Comparison of ENCODE assay signal across 9 mouse cellular contexts in the genomic region with DNA sequence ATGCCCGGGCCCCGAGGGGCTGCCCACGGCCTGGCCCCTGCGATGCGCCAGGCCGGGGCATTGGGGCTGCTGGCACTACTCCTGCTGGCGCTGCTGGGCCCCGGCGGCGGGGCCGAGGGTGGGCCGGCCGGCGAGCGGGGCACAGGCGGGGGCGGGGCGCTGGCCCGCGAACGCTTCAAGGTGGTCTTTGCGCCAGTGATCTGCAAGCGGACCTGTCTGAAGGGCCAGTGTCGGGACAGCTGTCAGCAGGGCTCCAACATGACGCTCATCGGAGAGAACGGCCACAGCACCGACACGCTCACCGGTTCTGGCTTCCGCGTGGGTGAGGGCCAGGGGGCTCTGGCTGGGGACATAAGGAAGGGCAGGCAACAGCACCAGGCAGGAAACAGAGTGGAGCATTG. TPM values are rescaled to one million over a fixed set of nuclear protein-coding genes. Genes with fewer than 3 reads are reported as not detected.
DNase-seq lines count a peak whose midpoint lies in the region; ATAC-seq and TF ChIP-seq lines count a peak whose summit lies in the region.
"Had no signal": no experiment of that assay in that cellular context is flagged by ENCODE, and none has a peak within 500 bp of the region (broad histone marks: within the 10 kb centered on the region; RNA-seq: fewer than 3 reads in every experiment).

No protein-coding gene starts in this region.

- DNase-seq in gastrocnemius, adult 2 months: peak; percentile 40
- DNase-seq in gastrocnemius, postnatal 14 days: no peak
- DNase-seq in forebrain, embryonic 14.5 days (ENCODE audit: low spot score): peak; percentile 38
- no peak for DNase-seq in liver, embryonic 13.5 days
- no peak for DNase-seq in frontal cortex, adult 2 months (ENCODE audit: extremely low spot score in 1 of 2, low spot score in 1 of 2)
- DNase-seq in thymus, postnatal 10 days (ENCODE audit: low spot score in 2 of 2): no peak

- intact Hi-C loops in gastrocnemius, adult 2 months (cut with DNase I): no loop called here
- intact Hi-C loops in gastrocnemius, postnatal 14 days (cut with DNase I; ENCODE audit: low total_unique reads): no loop called here

- H3K4me2 ChIP-seq in forebrain, embryonic 14.5 days (ENCODE audit: low read length): peak overlapping the region; percentile 98
- peak overlapping the region; percentile 73 for H3K4me2 ChIP-seq in liver, embryonic 13.5 days

- no peak for TF ChIP-seq CTCF in gastrocnemius, adult 2 months (IDR thresholded peaks at IDR 0.05)
- no peak for TF ChIP-seq CTCF in ES-Bruce4 (IDR thresholded peaks at IDR 0.05; ENCODE audit: low read depth, low read length)

- H3K9me3 ChIP-seq in ES-Bruce4 (replicated peaks; ENCODE audit: control insufficient read depth, insufficient read depth, low read length, poor library complexity, severe bottlenecking): no peaks in the 10 kb centered on the region
- no peaks in the 10 kb centered on the region for H3K9me3 ChIP-seq in forebrain, embryonic 14.5 days (replicated peaks; ENCODE audit: control insufficient read depth, low read length)
- no peaks in the 10 kb centered on the region for H3K9me3 ChIP-seq in liver, embryonic 13.5 days (replicated peaks)

- H3K27ac ChIP-seq in gastrocnemius, adult 2 months: peak overlapping the region; percentile 94
- H3K27ac ChIP-seq in ES-Bruce4 (ENCODE audit: insufficient read depth, low read length): no peak overlapping the region
- peak overlapping the region; percentile 94 for H3K27ac ChIP-seq in forebrain, embryonic 14.5 days (ENCODE audit: low read depth, low read length)
- no peak overlapping the region for H3K27ac ChIP-seq in liver, embryonic 13.5 days

- peak overlapping the region; percentile 88 for H3K4me3 ChIP-seq in gastrocnemius, adult 2 months
- H3K4me3 ChIP-seq in ES-Bruce4 (ENCODE audit: low read depth, low read length): peak overlapping the region; percentile 67
- H3K4me3 ChIP-seq in forebrain, embryonic 14.5 days (ENCODE audit: low read depth, low read length): peak overlapping the region; percentile 52
- peak overlapping the region; percentile 52 for H3K4me3 ChIP-seq in liver, embryonic 13.5 days (replicated peaks)

- H3K36me3 ChIP-seq in ES-Bruce4 (ENCODE audit: control insufficient read depth, insufficient read depth, low read length, poor library complexity, severe bottlenecking): no peaks in the 10 kb centered on the region
- H3K36me3 ChIP-seq in forebrain, embryonic 14.5 days (ENCODE audit: control insufficient read depth, insufficient read depth, low read length): no peaks in the 10 kb centered on the region
- H3K36me3 ChIP-seq in liver, embryonic 13.5 days: no peaks in the 10 kb centered on the region

- no peak for TF ChIP-seq EP300 in ES-Bruce4 (IDR thresholded peaks at IDR 0.05; ENCODE audit: insufficient read depth, low read depth, low read length)

- TF ChIP-seq POLR2A in ES-Bruce4 (IDR thresholded peaks at IDR 0.05; ENCODE audit: insufficient read depth, low read length): no peak

- peak; percentile 41 for ATAC-seq in forebrain, embryonic 14.5 days
- ATAC-seq in liver, embryonic 13.5 days (ENCODE audit: low read depth): no peak
- no peak for ATAC-seq in monocyte, adult 5-6 weeks (replicated peaks; ENCODE audit: insufficient number of reproducible peaks, low FRiP score, low TSS enrichment, poor library complexity, severe bottlenecking)

- H3K9ac ChIP-seq in ES-Bruce4 (ENCODE audit: low read depth, poor library complexity, severe bottlenecking): peak overlapping the region; percentile 81
- H3K9ac ChIP-seq in forebrain, embryonic 14.5 days (ENCODE audit: low read length): peak overlapping the region; percentile 70
- peak overlapping the region; percentile 56 for H3K9ac ChIP-seq in liver, embryonic 13.5 days

- H3K27me3 ChIP-seq in ES-Bruce4 (ENCODE audit: control insufficient read depth, insufficient read depth, low read length, poor library complexity, severe bottlenecking): no peaks in the 10 kb centered on the region; the same call in 1 of the 2 replicates
- peaks cover 10% of the 10 kb centered on the region for H3K27me3 ChIP-seq in forebrain, embryonic 14.5 days (replicated peaks; ENCODE audit: control insufficient read depth, insufficient read depth, low read length)
- H3K27me3 ChIP-seq in liver, embryonic 13.5 days: peaks cover 94% of the 10 kb centered on the region

- WGBS in forebrain, embryonic 14.5 days: 1% methylated on average over 32 of the region's 32 CpGs
- 12% methylated on average over 32 of the region's 32 CpGs for WGBS in liver, embryonic 13.5 days (ENCODE audit: insufficient replicate concordance)

- peaks cover 8% of the 10 kb centered on the region for H3K4me1 ChIP-seq in ES-Bruce4 (ENCODE audit: control insufficient read depth, insufficient read depth, low read length)
- H3K4me1 ChIP-seq in forebrain, embryonic 14.5 days (ENCODE audit: control insufficient read depth, insufficient read depth, low read length): peaks cover 30% of the 10 kb centered on the region
- peaks cover 39% of the 10 kb centered on the region for H3K4me1 ChIP-seq in liver, embryonic 13.5 days (replicated peaks)

RNA-seq across cellular contexts. Expression of a gene that starts 1.5 kb away (rescaled TPM):
- total RNA-seq in gastrocnemius, adult 2 months (2021): 10 to 100 TPM; 32.4 to 44.6 TPM
- total RNA-seq in gastrocnemius, postnatal 14 days (2021): 10 to 100 TPM; 57.0 to 66.4 TPM
- polyA plus RNA-seq in ES-Bruce4 (2011; ENCODE audit: insufficient read depth, insufficient read length, low read depth, missing spikeins): 5.9 and 8.2 TPM in 2 replicates
- polyA plus RNA-seq in forebrain, embryonic 14.5 days (2014; fragmentation: Nextera tagmentation; extraction: Ambion mirVana): 8.5 and 10.7 TPM in 2 replicates
- polyA plus RNA-seq in liver, embryonic 13.5 days (2015; fragmentation: Nextera tagmentation; extraction: Ambion mirVana): 1.1 and 2.7 TPM in 2 replicates
- 1.2 to 9.7 TPM (median 2.2 TPM) in 3 replicates for total RNA-seq in monocyte, adult 5-6 weeks (2017)
- 81.5 and 87.8 TPM in 2 replicates for polyA plus RNA-seq in frontal cortex, adult 2 months (2012; rRNA removed)

RNA-seq across cellular contexts. Expression of a gene that starts 12.8 kb away (rescaled TPM):
- total RNA-seq in gastrocnemius, adult 2 months (2021): 10 to 100 TPM; 22.2 to 22.6 TPM
- 10 to 100 TPM; 29.6 to 32.9 TPM for total RNA-seq in gastrocnemius, postnatal 14 days (2021)
- 13.1 and 14.6 TPM in 2 replicates for polyA plus RNA-seq in ES-Bruce4 (2011; ENCODE audit: insufficient read depth, insufficient read length, low read depth, missing spikeins)
- polyA plus RNA-seq in forebrain, embryonic 14.5 days (2014; fragmentation: Nextera tagmentation; extraction: Ambion mirVana): 204 and 233 TPM in 2 replicates
- 44.5 and 47.0 TPM in 2 replicates for polyA plus RNA-seq in liver, embryonic 13.5 days (2015; fragmentation: Nextera tagmentation; extraction: Ambion mirVana)
- 33.1 to 54.4 TPM (median 45.1 TPM) in 3 replicates for total RNA-seq in monocyte, adult 5-6 weeks (2017)
- 56.1 and 65.8 TPM in 2 replicates for polyA plus RNA-seq in frontal cortex, adult 2 months (2012; rRNA removed)

RNA-seq across cellular contexts. Expression of a gene that starts 16.1 kb away (rescaled TPM):
- total RNA-seq in gastrocnemius, adult 2 months (2021): 100 to 1,000 TPM; 218 to 220 TPM
- 100 to 1,000 TPM; 246 to 269 TPM for total RNA-seq in gastrocnemius, postnatal 14 days (2021)
- polyA plus RNA-seq in ES-Bruce4 (2011; ENCODE audit: insufficient read depth, insufficient read length, low read depth, missing spikeins): 4.3 and 5.4 TPM in 2 replicates
- polyA plus RNA-seq in forebrain, embryonic 14.5 days (2014; fragmentation: Nextera tagmentation; extraction: Ambion mirVana): 7.0 and 10.1 TPM in 2 replicates
- 105 and 111 TPM in 2 replicates for polyA plus RNA-seq in liver, embryonic 13.5 days (2015; fragmentation: Nextera tagmentation; extraction: Ambion mirVana)
- 141 to 192 TPM (median 174 TPM) in 3 replicates for total RNA-seq in monocyte, adult 5-6 weeks (2017)
- 16.8 and 18.8 TPM in 2 replicates for polyA plus RNA-seq in frontal cortex, adult 2 months (2012; rRNA removed)

RNA-seq across cellular contexts. Expression of a gene that starts 29.0 kb away (rescaled TPM):
- total RNA-seq in gastrocnemius, adult 2 months (2021): 10 to 100 TPM; 71.2 to 78.6 TPM
- 10 to 100 TPM; 56.8 to 64.9 TPM for total RNA-seq in gastrocnemius, postnatal 14 days (2021)
- polyA plus RNA-seq in ES-Bruce4 (2011; ENCODE audit: insufficient read depth, insufficient read length, low read depth, missing spikeins): 37.1 and 42.8 TPM in 2 replicates
- polyA plus RNA-seq in forebrain, embryonic 14.5 days (2014; fragmentation: Nextera tagmentation; extraction: Ambion mirVana): 56.1 and 67.9 TPM in 2 replicates
- polyA plus RNA-seq in liver, embryonic 13.5 days (2015; fragmentation: Nextera tagmentation; extraction: Ambion mirVana): 25.2 and 27.5 TPM in 2 replicates
- 37.3 to 55.9 TPM (median 44.9 TPM) in 3 replicates for total RNA-seq in monocyte, adult 5-6 weeks (2017)
- 111 and 120 TPM in 2 replicates for polyA plus RNA-seq in frontal cortex, adult 2 months (2012; rRNA removed)

RNA-seq across cellular contexts. Expression of a gene that starts 38.1 kb away (rescaled TPM):
- total RNA-seq in gastrocnemius, adult 2 months (2021): not detected
- not detected for total RNA-seq in gastrocnemius, postnatal 14 days (2021)
- polyA plus RNA-seq in ES-Bruce4 (2011; ENCODE audit: insufficient read depth, insufficient read length, low read depth, missing spikeins): not detected in 2 replicates
- polyA plus RNA-seq in forebrain, embryonic 14.5 days (2014; fragmentation: Nextera tagmentation; extraction: Ambion mirVana): 0.17 TPM in 1 of 2 replicates, not detected in the other
- polyA plus RNA-seq in liver, embryonic 13.5 days (2015; fragmentation: Nextera tagmentation; extraction: Ambion mirVana): 0.21 and 0.46 TPM in 2 replicates
- 1.3 TPM in 2 of 3 replicates, not detected in the other for total RNA-seq in monocyte, adult 5-6 weeks (2017)
- 0.22 and 0.27 TPM in 2 replicates for polyA plus RNA-seq in frontal cortex, adult 2 months (2012; rRNA removed)
- total RNA-seq: layer of hippocampus, postnatal 10 days had no signal

Comparison
In these comparisons a context has a peak if more than half of its experiments do, and no peak if none do; other contexts are left out.
1. DNase-seq: peak in gastrocnemius, adult 2 months (single experiment) and forebrain, embryonic 14.5 days (single experiment); none in gastrocnemius, postnatal 14 days (single experiment), liver, embryonic 13.5 days (single experiment), frontal cortex, adult 2 months (0 of 2) and thymus, postnatal 10 days (0 of 2).
2. H3K27ac ChIP-seq: peak in gastrocnemius, adult 2 months (single experiment) and forebrain, embryonic 14.5 days (single experiment); none in ES-Bruce4 (single experiment) and liver, embryonic 13.5 days (single experiment).
3. Peak in every context shown above with its lines, with median percentiles within 50 percentile points of each other: H3K4me3 ChIP-seq and H3K9ac ChIP-seq.